Mouse (Mus musculus) spleen, embryonic (tissue): ENCODE measurements around the gene A630001G21Rik.

Source experiments
- CTCF ChIA-PET: fragments of 350-600 bp; sonication (Branson Sonifier 250); formaldehyde crosslinking; loops from one replicate; lab custom pipeline; 2022; lab: Charles Lee

A630001G21Rik gene

DNA sequence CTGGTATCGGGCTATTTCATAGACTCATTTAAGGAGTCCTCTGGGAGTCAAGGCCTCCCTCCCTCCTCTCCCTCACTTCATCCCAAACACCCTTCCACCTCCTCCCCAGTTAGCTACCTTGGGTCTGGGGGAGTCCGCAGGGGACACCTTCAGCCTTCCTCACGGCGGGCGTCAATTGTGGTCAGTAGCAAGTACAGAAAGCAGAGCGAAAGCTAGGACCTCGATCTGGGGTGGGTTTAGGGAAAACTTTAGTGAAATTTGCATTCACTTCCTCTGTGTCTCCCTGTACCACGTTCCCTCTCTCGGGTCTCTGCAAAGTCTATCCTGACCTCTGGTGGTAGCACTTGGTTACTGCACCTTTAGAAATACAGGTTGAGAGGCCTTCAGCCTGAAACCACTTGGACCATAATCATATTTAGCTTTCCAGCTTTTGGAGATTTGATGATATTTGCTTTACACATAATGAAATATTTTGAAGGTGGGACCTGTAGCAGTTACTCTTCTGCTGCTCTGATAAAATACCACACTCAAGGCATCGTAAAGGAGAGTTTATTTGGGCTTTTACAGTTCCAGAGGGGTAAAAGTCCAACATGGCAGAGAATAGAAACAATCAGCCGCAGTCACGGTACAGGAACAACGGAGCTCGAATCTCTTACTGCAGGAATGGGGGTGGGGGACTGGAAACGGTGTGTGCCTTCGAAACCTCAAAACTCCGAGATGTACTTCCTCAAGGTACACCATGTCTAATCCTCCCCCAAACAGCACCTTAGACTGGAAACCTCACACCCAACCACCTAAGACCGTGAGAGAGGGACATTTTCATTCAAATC, 41.9 kb downstream of the A630001G21Rik start:
- CTCF ChIA-PET: no interaction called here

DNA sequence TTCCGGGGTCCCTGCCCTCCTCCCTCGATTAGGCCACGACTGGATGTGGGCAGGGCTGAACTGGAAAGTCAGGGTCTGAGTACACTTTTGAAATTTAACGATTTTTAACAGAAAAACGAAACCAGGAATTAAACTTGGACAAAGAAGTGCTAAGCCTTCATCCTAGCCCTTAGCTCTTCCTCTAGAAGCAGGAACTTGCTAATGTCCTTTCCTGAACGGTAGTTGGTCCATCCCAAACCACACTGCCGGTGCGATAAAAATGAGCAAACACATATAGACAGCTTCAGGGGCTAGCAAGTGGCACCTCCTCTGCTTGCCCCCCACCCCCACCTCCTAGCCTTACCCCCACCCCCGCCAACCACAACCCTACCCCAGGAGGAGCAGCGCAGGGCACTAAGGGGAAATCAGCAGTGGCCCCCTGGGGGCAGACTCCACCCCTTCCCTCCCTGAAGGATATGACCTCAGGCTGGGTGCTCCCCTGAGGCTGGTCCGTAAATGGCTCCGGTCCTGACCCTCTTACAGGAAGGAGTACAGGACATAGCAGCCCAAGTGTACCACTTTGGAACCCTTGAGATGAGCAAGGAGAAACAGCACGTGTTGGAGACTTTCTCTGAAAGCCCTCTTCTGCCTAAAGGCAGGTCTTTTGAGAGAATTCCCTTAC, 42.9 kb downstream of the A630001G21Rik start:
- CTCF ChIA-PET: no interaction called here

DNA sequence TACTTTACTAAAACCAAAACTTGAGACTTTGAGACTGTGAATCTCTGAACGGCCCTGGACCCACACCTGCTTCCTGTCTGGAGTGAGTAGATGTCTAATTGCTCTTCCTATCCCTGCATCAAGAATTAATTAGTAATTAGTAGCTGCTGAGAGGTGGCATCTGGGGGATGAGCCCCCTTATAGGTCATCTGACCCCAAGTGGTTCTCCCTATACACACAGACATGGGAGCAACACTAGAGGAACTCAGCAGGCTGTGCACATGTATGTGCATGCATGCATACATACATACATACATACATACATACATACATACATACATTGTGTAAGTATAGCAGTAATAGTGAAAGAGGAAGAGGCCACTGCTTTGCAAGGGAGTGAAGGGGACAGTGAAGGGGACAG, 43.9 kb downstream of the A630001G21Rik start:
- CTCF ChIA-PET: interaction anchor here (0.6 to 0.7 kb wide), 5 partner anchors 35 to 329 kb away, joined by 3 to 20 read pairs (median 4); partner anchors contain the start of gene Psmd1

DNA sequence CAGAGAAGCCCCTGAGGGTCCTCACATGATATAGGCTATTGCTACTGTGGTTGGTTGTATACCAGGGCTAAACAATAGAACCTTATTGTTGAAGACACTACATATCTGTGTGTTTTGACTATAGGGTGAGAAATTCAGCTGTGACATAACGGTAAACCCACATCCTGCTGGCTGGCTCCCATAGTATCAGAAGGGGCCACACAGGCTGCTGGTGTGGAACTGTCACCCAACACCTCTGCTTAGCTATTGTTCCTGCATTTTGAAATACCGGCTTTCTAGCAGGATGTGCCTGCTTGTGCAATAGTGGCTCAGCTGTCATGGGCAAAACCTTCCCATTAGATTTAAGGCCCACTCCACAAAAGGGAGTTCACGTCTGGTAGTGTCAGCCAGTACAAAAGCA, 45.9 kb downstream of the A630001G21Rik start:
- CTCF ChIA-PET: no interaction called here

DNA sequence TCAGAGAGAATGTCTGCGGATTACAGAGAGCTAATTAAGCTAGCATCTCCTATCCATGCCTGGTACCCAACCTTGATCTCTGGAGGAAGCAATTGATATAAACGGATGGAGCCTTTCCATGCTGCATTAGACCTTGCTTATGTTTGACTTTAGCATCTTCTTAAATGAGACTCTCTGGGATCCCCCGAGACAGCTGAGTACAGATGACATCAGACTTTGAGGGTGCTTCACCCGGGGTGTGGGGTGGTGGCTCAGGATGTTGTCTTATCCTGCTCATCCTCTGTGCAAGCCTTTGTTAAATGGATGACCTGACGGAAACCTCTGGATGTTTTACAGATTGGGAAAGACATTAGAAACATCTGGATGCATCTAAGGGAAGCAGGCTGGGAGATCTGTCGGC, 48.0 kb downstream of the A630001G21Rik start:
- CTCF ChIA-PET: no interaction called here

DNA sequence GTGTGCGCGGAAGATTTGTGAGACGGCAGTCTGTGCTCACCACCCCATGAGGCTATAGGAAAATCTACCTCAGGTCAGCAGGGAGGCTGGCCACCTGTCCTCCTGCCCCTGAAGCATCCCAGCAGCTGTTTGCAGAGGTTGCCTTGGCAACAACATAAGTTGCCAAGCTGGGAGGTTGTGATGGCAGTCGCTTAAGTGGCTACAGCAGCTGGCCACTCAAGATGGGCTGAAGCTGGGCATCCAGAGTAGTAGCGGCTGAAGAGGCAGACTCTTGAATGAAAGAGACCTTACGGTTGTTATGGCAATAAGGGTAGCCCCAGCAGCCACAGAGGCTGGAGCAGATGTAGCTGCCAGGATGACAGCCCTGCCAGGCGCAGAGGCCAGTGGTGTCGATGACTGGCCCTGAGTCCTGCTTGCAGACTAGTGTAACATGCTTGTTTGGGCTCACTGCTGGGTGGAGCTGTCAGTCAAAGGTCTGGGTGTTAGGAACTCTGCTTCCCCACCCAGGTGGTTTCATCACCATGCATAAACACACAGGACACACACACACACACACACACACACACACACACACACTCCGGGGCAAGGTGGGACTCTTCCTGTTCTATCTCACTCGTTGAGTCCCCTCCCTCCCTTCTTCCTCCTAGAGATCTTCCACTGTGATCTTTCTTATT, 58.1 kb downstream of the A630001G21Rik start:
- CTCF ChIA-PET: no interaction called here

DNA sequence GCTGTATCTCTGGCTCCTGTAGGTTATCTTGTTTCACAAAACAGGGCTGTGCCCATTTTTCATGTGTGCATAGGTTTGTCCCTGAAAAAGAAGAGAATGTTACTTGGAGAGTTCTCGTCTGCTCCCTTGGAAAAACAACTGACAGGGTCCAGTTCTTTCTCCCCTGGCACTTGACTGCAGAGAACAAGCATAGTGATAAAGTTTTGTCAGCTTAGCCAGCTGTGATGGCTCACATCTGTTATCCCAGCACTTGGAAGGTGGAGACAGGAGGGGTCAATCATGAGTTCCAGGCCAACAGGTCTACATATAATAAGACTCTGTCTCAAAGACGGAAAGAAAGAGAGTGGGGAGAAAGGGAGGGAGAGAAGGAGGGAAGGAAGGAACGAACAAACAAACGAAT, 59.4 kb downstream of the A630001G21Rik start:
- CTCF ChIA-PET: no interaction called here

DNA sequence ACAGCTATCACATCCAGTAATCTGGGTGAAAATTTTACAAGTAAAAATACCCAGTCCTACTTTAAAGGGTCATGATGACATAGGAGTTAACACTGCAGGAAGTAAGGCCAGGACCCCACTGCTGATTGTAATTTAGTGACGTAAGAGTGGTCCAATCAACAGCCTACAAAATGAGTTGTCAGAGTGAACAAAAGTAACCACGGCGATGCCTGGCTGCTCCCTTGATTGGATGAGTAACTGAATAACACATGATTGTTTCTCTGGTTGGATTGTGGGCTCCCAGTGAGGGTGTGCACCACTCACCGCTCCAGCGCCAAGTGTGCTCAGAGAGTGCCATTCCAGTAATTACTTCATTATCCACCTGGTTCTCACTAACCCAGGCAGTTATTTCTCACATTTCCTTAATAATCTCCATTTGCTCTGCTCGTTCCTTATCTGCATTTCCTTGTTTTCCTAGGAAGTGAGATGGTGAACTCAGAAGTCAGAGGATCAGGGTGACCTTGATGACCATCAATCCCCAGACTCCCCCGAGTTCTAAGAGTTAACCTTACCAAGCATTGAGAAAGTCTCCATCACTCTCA, 61.9 kb downstream of the A630001G21Rik start:
- CTCF ChIA-PET: no interaction called here

DNA sequence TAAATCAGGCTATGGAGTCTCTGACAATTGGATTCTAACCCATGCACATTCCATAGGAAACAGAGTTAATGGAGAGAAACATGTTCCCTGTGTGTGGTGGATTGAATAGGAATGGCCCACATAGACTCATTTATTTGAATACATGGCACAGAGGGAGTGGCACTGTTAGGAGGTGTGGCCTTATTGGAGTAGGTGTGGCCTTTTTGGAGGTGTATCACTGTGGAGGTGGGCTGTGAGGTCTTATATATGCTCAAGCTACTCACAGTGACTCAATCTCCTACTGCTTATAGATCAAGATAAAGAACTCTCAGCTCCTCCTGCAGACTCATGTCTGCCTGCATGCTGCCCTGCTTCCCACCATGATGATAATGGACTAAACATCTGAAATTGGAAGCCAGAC, 63.9 kb downstream of the A630001G21Rik start:
- CTCF ChIA-PET: no interaction called here

DNA sequence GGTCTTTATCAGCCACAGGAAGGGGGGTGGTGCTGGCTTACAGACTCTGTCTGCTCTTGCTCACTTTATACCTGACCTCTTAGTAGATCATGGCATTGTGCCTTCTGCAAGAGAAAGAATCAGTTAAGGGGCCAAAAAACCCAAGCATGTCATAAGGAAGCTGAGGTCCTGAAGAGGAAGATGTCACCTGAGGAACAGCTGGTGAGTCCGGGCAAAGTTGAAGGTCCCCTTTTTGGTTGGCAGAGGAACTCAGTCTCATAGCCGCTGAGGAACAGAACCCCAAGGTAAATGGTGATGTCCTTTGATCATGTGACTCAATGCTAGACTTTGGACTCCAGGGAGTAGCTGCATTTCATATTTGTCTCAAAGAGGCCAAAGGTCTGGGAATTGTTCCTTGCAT, 71.7 kb downstream of the A630001G21Rik start:
- CTCF ChIA-PET: no interaction called here

DNA sequence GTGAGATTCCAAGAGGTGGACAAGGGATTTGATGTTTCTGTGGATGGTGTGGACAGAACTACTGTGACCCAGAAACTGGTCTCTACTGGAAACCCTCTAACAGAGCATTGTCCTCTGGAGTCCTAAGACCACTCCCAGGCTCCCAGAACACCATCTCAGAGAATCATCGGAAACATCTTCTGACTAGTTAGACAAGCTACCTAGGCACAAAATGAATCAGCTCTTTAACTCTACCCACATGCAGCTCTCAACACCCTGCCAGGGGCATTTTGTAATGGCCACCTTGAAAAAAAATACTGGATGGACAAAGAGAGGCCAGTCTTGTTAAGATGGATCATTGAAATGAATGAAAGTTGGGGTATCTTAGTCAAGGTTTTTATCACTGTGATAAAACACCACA, 72.9 kb downstream of the A630001G21Rik start:
- CTCF ChIA-PET: no interaction called here

DNA sequence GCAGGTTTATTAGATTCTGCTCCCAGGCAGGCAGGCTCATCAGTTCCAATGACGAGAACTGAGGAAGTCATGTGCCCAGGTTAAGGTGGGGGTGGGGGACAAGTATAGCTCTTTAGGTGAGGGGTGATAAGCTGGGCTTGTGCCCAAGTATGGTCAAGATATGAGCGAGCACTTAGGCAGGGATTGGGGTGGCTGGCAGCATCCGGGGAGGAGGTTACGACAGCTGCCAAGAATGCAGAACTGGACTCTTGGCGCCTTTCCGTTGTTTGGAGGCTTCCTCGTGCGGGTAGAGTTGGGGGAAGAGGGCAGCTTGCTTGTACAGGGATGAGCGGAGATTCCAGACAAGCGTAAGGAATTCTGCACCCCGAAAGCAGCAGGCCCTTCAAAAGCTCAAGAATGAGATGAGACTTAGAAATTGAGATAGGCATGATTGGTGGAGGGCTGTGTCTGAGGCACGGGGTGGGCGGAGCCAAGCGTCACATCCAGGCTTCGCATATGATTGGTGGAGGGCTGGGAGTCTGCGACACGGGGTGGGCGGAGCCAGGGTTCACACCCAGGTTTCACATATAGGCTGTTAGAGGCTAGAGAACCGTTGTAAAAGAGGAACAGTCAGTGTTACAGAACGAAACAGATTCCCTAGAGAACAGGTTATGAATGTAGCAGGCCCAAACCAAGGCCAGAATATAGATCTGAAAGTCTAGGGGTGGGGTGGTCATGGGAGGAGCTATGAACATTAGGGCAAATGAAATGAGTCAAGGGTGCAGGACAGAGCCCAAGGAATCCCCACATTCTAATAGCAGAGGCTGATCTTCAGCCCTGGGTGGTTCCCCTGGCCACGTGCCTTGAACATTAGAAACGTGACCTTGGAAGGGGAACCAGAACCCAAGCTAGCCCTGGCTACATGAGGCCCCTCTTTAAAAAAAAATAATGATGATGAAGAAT, 74.9 kb downstream of the A630001G21Rik start:
- CTCF ChIA-PET: no interaction called here

DNA sequence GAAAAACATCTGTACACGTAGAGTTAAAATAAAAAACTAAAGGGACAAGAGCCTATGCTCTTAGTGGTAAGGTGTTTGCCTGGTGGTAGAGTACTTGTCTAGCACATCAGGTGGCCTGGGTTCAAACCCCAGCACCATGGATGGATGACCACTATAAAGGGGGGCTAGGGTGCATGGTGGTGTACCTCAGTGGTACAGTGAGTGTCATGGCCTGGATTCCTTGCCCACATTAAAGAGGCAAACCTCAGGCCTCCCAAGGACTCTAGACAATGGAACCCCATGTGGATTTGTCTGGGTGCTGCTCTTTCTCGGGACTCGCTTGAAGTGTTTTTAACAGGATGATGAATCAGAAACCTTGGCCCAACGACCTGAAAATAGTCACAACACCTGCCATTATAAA, 75.9 kb downstream of the A630001G21Rik start:
- CTCF ChIA-PET: no interaction called here

DNA sequence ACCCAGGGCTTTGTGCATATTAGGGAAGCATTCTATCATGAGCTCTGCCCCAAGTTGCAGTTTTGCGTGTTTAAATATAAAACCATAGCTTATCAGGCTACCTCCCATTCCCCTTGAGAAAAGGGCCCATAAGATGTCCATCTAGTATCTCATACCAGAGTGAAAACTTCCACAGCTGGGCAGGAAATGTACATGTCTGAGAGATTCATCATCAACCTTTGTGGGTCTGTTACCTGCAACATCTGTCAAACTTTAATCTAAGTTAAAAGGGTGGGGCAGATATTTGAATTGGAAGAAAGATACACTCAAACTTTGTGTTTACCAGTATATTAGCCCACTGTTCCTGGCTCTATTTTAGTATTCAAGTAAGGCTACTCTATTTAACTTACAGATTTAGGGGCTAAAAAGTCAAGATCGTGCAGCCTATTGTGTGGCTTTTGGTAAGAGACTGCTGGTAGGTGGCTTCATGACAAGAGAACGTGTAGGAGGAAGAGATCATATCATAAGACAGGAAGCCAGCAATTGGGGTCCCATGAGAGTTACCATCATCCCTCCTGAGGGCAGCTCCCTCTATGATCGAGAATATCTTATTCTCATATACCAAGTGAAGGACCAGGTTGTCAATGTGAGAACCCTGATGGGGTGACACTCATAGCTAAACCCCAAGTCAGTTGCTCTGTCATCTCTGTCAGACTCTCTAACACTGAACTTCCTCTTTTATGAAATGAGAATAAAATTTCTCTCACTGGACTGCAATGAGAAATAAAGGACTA, 80.5 kb downstream of the A630001G21Rik start:
- CTCF ChIA-PET: no interaction called here

DNA sequence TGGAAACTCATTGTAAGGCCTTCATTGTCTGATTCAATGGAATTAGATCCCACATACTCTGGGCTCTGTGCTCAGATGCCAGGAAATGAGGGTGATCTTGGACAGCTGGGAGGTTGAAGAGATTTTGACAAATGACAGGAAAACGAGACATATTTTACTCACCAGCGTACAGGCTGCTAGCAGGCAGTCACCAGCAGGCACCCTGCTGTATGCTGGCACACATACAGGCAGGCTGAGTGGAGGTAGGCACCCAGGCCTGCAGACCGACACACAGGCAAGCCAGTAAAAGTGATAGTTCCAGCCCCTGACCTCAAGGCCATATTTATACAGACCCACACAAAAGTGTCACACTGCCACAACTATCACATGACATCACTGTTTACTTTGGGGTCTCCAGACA, 82.8 kb downstream of the A630001G21Rik start:
- CTCF ChIA-PET: no interaction called here

DNA sequence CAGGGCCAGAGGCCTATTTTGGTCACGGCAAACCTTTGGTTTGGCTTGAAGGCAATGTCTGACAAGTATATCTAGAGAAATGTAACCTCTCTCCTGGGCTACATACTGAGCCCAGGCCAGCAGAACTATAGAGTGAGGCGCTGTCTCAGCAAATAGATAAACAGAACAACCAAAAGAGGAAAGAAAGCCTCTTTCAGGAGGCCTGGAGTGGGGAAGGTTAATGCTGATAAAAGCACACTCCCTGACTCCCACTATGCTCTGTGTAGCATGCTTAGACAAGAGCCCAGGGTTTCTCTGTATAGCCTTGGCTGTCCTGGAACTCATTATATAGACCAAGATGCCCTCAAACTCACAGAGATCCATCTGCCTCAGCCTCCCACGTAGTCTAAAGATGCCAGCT, 85.2 kb downstream of the A630001G21Rik start:
- CTCF ChIA-PET: no interaction called here

DNA sequence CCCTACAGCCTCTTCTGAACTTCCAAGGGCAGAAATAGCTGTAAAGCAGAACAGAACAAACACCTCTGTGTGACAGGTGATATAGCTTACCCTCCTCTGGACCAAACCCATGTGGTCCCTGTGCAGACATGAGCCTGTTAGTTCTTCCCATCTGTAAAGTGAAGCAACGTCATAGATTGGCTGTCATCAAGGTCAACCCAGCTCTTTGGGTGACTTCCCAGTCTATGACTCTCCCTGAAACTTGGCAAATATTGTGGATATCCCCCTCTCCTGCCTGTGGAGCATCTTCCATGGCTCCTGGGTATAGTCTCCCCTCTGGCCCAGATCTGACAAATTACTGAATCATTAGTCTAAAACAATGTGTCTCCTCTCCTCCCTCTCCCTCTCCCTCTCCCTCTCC, 86.2 kb downstream of the A630001G21Rik start:
- CTCF ChIA-PET: no interaction called here

DNA sequence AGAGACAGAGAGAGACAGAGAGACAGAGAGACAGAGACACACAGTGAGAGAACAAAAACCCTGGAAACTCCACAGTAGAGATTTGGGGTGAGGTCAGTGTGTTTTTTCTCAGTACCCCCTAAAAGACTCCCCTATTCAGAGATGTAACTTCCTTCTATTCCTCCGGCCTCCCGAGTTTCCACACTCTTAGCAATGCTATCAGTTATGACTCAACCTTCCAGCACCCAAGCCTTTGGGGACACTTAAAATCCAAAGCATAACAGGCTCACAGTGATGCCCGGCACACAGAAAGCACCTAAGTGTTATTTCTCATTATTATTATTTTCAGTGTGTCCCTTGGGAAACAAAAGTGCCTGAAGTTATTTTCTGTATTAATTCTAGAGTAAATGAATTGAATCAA, 87.9 kb downstream of the A630001G21Rik start:
- CTCF ChIA-PET: no interaction called here

DNA sequence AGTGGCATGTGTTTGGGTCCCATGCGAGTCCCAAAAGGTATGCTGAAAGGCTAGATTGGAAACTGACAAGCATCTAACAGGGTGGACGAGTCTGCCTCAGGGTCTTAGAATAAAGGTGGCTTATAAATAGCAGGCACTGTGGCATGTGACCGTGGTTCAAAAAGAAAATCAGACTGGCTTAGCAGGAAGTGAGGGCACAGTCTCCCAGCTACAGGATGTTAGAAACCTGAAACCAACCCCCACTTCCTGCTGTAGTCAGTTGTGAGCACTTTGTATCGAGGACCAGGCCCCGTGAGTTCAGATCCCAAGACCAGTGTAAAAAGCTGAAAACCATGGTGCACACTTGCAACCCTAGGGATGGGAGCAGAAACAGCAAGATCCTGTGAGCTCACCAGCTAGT, 91.1 kb downstream of the A630001G21Rik start:
- CTCF ChIA-PET: no interaction called here

DNA sequence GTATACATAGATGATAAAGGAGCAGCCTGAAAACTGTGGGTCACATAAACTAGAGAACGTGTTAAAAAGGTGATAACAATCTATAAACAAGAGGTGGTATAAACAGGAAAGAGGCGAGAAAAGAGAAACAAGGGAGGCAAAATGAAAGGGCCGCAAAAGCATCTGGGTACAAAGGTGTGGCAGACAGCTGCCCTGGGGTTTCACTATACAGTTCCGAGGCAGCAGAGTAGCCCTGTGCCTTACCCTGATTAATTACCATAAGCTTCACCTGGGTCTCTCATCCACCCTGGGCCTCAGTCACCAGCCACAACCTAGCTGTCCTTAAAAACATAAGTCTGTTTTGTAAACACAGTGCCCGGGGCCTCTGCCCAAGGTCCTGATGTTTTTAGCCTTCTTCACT, 91.8 kb downstream of the A630001G21Rik start:
- CTCF ChIA-PET: interaction anchor here (1.1 to 1.3 kb wide), 2 partner anchors 13 to 15 kb away, joined by 3 to 4 read pairs; no protein-coding TSS in a partner anchor
